In the genomic region with DNA sequence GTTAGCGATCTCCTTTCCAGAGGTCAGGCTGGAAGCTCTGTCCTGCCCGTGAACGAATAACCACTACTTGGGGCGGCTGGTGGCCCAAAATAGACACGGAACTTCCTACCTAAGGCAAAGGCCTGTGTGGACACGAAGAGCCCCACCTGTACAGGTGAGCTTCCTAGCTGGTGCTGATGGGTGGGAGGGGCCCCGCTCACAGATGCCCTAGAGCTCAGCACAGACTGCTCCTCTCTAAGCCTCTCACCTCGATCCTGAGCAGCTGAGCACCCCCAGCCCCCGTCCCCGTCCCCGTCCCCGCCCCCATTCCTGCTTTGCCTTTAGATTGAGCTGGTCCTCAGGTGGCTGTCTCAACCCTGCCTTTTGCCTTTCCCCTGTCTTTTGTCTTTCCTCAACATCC, we compare ENCODE assay signal across 15 mouse cellular contexts. TPM values are rescaled to one million over a fixed set of nuclear protein-coding genes. Genes with fewer than 3 reads are reported as not detected.
DNase-seq lines count a peak whose midpoint lies in the region; ATAC-seq and TF ChIP-seq lines count a peak whose summit lies in the region.
"Had no signal": no experiment of that assay in that cellular context is flagged by ENCODE, and none has a peak within 500 bp of the region (broad histone marks: within the 10 kb centered on the region; RNA-seq: fewer than 3 reads in every experiment).

No protein-coding gene starts in this region.

- TF ChIP-seq EP300 in heart, adult 2 months (IDR thresholded peaks at IDR 0.05; ENCODE audit: insufficient read depth, low read depth, low read length) = no peak
- no peak for TF ChIP-seq EP300 in stomach, postnatal 0 days (optimal IDR thresholded peaks at IDR 0.05)

- no peak for TF ChIP-seq CTCF in heart, adult 2 months (IDR thresholded peaks at IDR 0.05)
- TF ChIP-seq CTCF in stomach, postnatal 0 days (IDR thresholded peaks at IDR 0.05; ENCODE audit: low read depth) = no peak

- H3K4me1 ChIP-seq in heart, embryonic 11.5 days (ENCODE audit: control insufficient read depth, insufficient read depth, low read length) = peaks cover 6% of the 10 kb centered on the region; the same call in 1 of the 2 replicates
- H3K4me1 ChIP-seq in heart, adult 2 months (ENCODE audit: control insufficient read depth, insufficient read depth, low read length) = peaks cover 6% of the 10 kb centered on the region
- H3K4me1 ChIP-seq in limb, embryonic 14.5 days (ENCODE audit: control insufficient read depth, insufficient read depth, low read length) = peaks cover 23% of the 10 kb centered on the region
- 0 out of 2 replicates have a peak, but pooled peaks cover 4% of the 10 kb centered on the region for H3K4me1 ChIP-seq in stomach, postnatal 0 days (replicated peaks; ENCODE audit: control insufficient read depth, insufficient read depth)

- H3K9me3 ChIP-seq in heart, embryonic 11.5 days (replicated peaks; ENCODE audit: control insufficient read depth, low read length) = peaks cover 10% of the 10 kb centered on the region
- H3K9me3 ChIP-seq in limb, embryonic 14.5 days (ENCODE audit: control insufficient read depth, low read length) = peaks cover 10% of the 10 kb centered on the region
- H3K9me3 ChIP-seq in stomach, postnatal 0 days (ENCODE audit: control insufficient read depth, low read length) = peaks cover 5% of the 10 kb centered on the region; the same call in 1 of the 2 replicates

- no peak for DNase-seq in heart, adult 2 months
- peak; percentile 64 for DNase-seq in urinary bladder, postnatal 14 days (ENCODE audit: low spot score)
- no peak for DNase-seq in urinary bladder, postnatal 10 days (ENCODE audit: low spot score)
- no peak for DNase-seq in limb, embryonic 14.5 days (ENCODE audit: low spot score)
- DNase-seq in stomach, postnatal 0 days (ENCODE audit: low spot score) = no peak
- no peak for DNase-seq in liver
- no peak for DNase-seq in adrenal gland, postnatal 4 days (ENCODE audit: low spot score in 2 of 2)
- DNase-seq: adrenal gland, postnatal 14 days; cerebellum, postnatal 10 days; heart, postnatal 14 days; kidney, postnatal 36 days had no signal

- H3K27me3 ChIP-seq in heart, embryonic 11.5 days (ENCODE audit: control insufficient read depth, insufficient read depth, low read length) = no peaks in the 10 kb centered on the region
- H3K27me3 ChIP-seq in heart, adult 2 months (ENCODE audit: control insufficient read depth, insufficient read depth, low read length) = no peaks in the 10 kb centered on the region
- H3K27me3 ChIP-seq in limb, embryonic 14.5 days (ENCODE audit: control insufficient read depth, insufficient read depth, low read length) = no peaks in the 10 kb centered on the region
- no peaks in the 10 kb centered on the region for H3K27me3 ChIP-seq in stomach, postnatal 0 days (ENCODE audit: control insufficient read depth, insufficient read depth, low read length)
- H3K27me3 ChIP-seq: intestine, embryonic 15.5 days; lung, embryonic 15.5 days had no signal

- ATAC-seq in heart, embryonic 11.5 days (replicated peaks; ENCODE audit: insufficient number of reproducible peaks, low FRiP score, low TSS enrichment) = no peak
- no peak for ATAC-seq in limb, embryonic 14.5 days (ENCODE audit: low FRiP score, low read depth)
- ATAC-seq in stomach, postnatal 0 days (ENCODE audit: low FRiP score, low TSS enrichment) = peak; percentile 44; the same call in 1 of the 2 replicates
- ATAC-seq: intestine, embryonic 15.5 days had no signal

- intact Hi-C loops in heart, adult 2 months (cut with DNase I) = loop anchor here (2.0 to 10.0 kb wide), 8 partner anchors 135 to 638 kb away; no protein-coding TSS in a partner anchor

- WGBS in heart, embryonic 11.5 days (ENCODE audit: insufficient replicate concordance) = 33% methylated on average over 12 of the region's 12 CpGs
- WGBS in heart, adult 2 months = 73% methylated on average over 12 of the region's 12 CpGs
- 15% methylated on average over 11 of the region's 12 CpGs for WGBS in limb, embryonic 14.5 days
- 47% methylated on average over 12 of the region's 12 CpGs for WGBS in stomach, postnatal 0 days

- no peaks in the 10 kb centered on the region for H3K79me2 ChIP-seq in heart, adult 2 months (replicated peaks; ENCODE audit: control insufficient read depth, insufficient read depth, low read length)

- H3K27ac ChIP-seq in heart, embryonic 11.5 days (ENCODE audit: low read depth, low read length) = no peak overlapping the region
- H3K27ac ChIP-seq in heart, adult 2 months = no peak overlapping the region
- peak overlapping the region; percentile 72 for H3K27ac ChIP-seq in limb, embryonic 14.5 days (replicated peaks; ENCODE audit: low read depth, low read length)
- H3K27ac ChIP-seq in stomach, postnatal 0 days (replicated peaks) = no peak overlapping the region
- H3K27ac ChIP-seq: intestine, embryonic 15.5 days; lung, embryonic 15.5 days had no signal

- no peak overlapping the region for H3K9ac ChIP-seq in heart, embryonic 11.5 days (ENCODE audit: low read depth, low read length)
- no peak overlapping the region for H3K9ac ChIP-seq in heart, adult 2 months (ENCODE audit: low read depth, low read length)
- H3K9ac ChIP-seq in limb, embryonic 14.5 days (ENCODE audit: low read depth, low read length, severe bottlenecking) = peak overlapping the region; percentile 45; the same call in 1 of the 2 replicates
- H3K9ac ChIP-seq in stomach, postnatal 0 days (ENCODE audit: low read length) = no peak overlapping the region
- H3K9ac ChIP-seq: intestine, embryonic 15.5 days; lung, embryonic 15.5 days had no signal

- peak overlapping the region; percentile 25 for H3K4me2 ChIP-seq in heart, embryonic 11.5 days
- H3K4me2 ChIP-seq in limb, embryonic 14.5 days (replicated peaks; ENCODE audit: low read depth, low read length, severe bottlenecking) = peak overlapping the region; percentile 45
- H3K4me2 ChIP-seq in stomach, postnatal 0 days (replicated peaks; ENCODE audit: low read depth) = no peak overlapping the region

- TF ChIP-seq POLR2A in heart, adult 2 months (IDR thresholded peaks at IDR 0.05; ENCODE audit: insufficient read depth, low read depth, low read length) = no peak
- no peak for TF ChIP-seq POLR2A in limb, embryonic 14.5 days (IDR thresholded peaks at IDR 0.05; ENCODE audit: borderline replicate concordance, extremely low read depth, insufficient read depth, insufficient read length)

- no peak overlapping the region for H3K4me3 ChIP-seq in heart, embryonic 11.5 days (ENCODE audit: low read depth, low read length)
- no peak overlapping the region for H3K4me3 ChIP-seq in heart, adult 2 months
- peak overlapping the region; percentile 18; the same call in 1 of the 2 replicates for H3K4me3 ChIP-seq in limb, embryonic 14.5 days (replicated peaks; ENCODE audit: low read length)
- no peak overlapping the region for H3K4me3 ChIP-seq in stomach, postnatal 0 days (ENCODE audit: low read depth, low read length)
- H3K4me3 ChIP-seq: intestine, embryonic 15.5 days; lung, embryonic 15.5 days; megakaryocyte, embryonic 14.5 days had no signal

- no peaks in the 10 kb centered on the region for H3K36me3 ChIP-seq in heart, embryonic 11.5 days (ENCODE audit: control insufficient read depth, insufficient read depth, low read length)
- no peaks in the 10 kb centered on the region for H3K36me3 ChIP-seq in heart, adult 2 months (ENCODE audit: control insufficient read depth, insufficient read depth, low read length)
- H3K36me3 ChIP-seq in limb, embryonic 14.5 days (ENCODE audit: control insufficient read depth, insufficient read depth, low read length) = no peaks in the 10 kb centered on the region
- H3K36me3 ChIP-seq in stomach, postnatal 0 days (ENCODE audit: control insufficient read depth, insufficient read depth, low read length) = no peaks in the 10 kb centered on the region
- H3K36me3 ChIP-seq: intestine, embryonic 15.5 days; lung, embryonic 15.5 days had no signal

RNA-seq across cellular contexts. Expression of a gene that starts 32.7 kb away (rescaled TPM):
- polyA plus RNA-seq in heart, embryonic 11.5 days (2014; fragmentation: Nextera tagmentation; extraction: Ambion mirVana) = 644 and 729 TPM in 2 replicates
- total RNA-seq in heart, adult 2 months (2021) = 100 to 1,000 TPM; 251 to 299 TPM
- 206 and 222 TPM in 2 replicates for polyA plus RNA-seq in heart, adult 2 months (2012; rRNA removed)
- polyA plus RNA-seq in limb, embryonic 14.5 days (2012; rRNA removed) = 604 and 1,322 TPM in 2 replicates
- polyA plus RNA-seq in limb, embryonic 14.5 days (2014; fragmentation: Nextera tagmentation; extraction: Ambion mirVana) = 1,098 and 1,112 TPM in 2 replicates
- 742 and 777 TPM in 2 replicates for polyA plus RNA-seq in stomach, postnatal 0 days (2015; fragmentation: Nextera tagmentation; extraction: Ambion mirVana)
- 100 to 1,000 TPM; 667 to 692 TPM for total RNA-seq in adrenal gland, postnatal 4 days (2021)
